Mouse (Mus musculus): ENCODE data around the gene Gm428. TPM values are rescaled to one million over a fixed set of nuclear protein-coding genes. Genes with fewer than 3 reads are reported as not detected.
"Not testable (repeated sequence)": the region's sequence is repeated elsewhere in the genome, so short reads cannot be mapped to it uniquely, and the experiment has no call there.

The Gm428 gene
- polyA plus RNA-seq (2015; fragmentation: Nextera tagmentation; extraction: Ambion mirVana): not detected in 2 replicates

DNA sequence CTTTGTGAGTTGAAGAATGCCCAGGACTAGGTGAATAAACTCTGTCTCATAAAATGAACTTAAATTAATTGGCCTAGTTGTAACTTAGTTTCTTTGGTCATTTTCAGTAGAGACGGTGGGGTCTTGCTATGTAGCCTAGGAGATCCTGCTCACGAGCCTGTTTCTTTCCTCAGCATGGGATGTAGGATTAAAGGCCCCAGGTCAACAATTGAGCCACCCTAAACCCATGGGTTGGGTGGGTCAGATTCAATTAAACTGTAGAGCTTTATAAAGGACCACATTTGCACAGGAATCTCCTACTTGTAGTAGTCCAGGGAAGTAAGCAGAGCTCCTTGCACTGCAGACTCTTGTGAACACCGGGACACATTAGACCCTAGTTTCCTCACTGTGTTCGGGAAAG lies at the start of gene Gm428:
TSS of gene Gm428 (plus strand) at position 301 of the 400 bp plus-strand sequence.
- not testable (repeated sequence) for ATAC-seq (ENCODE audit: low FRiP score, low TSS enrichment); H3K9me3 ChIP-seq (ENCODE audit: control insufficient read depth, low read length); DNase-seq (ENCODE audit: low spot score); H3K4me2 ChIP-seq (replicated peaks; ENCODE audit: low read depth); H3K9ac ChIP-seq (ENCODE audit: low read length); H3K27ac ChIP-seq (replicated peaks); H3K4me3 ChIP-seq (ENCODE audit: low read depth, low read length); H3K27me3 ChIP-seq (ENCODE audit: control insufficient read depth, insufficient read depth, low read length); H3K36me3 ChIP-seq (ENCODE audit: control insufficient read depth, insufficient read depth, low read length); H3K4me1 ChIP-seq (replicated peaks; ENCODE audit: control insufficient read depth, insufficient read depth)
- WGBS: no CpG with 5 or more reads among the region's 4 CpGs

DNA sequence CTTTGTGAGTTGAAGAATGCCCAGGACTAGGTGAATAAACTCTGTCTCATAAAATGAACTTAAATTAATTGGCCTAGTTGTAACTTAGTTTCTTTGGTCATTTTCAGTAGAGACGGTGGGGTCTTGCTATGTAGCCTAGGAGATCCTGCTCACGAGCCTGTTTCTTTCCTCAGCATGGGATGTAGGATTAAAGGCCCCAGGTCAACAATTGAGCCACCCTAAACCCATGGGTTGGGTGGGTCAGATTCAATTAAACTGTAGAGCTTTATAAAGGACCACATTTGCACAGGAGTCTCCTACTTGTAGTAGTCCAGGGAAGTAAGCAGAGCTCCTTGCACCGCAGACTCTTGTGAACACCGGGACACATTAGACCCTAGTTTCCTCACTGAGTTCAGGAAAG lies 45.5 kb upstream of the Gm428 start, which contains the start of gene Gm11236:
TSS of gene Gm11236 (plus strand) at position 301 of the 400 bp plus-strand sequence.
- H3K9me3 ChIP-seq (ENCODE audit: control insufficient read depth, low read length); H3K4me1 ChIP-seq (replicated peaks; ENCODE audit: control insufficient read depth, insufficient read depth); H3K27me3 ChIP-seq (ENCODE audit: control insufficient read depth, insufficient read depth, low read length); DNase-seq (ENCODE audit: low spot score); H3K4me2 ChIP-seq (replicated peaks; ENCODE audit: low read depth); H3K27ac ChIP-seq (replicated peaks); H3K36me3 ChIP-seq (ENCODE audit: control insufficient read depth, insufficient read depth, low read length); H3K4me3 ChIP-seq (ENCODE audit: low read depth, low read length); H3K9ac ChIP-seq (ENCODE audit: low read length); ATAC-seq (ENCODE audit: low FRiP score, low TSS enrichment): not testable (repeated sequence)
- WGBS: no CpG with 5 or more reads among the region's 4 CpGs

DNA sequence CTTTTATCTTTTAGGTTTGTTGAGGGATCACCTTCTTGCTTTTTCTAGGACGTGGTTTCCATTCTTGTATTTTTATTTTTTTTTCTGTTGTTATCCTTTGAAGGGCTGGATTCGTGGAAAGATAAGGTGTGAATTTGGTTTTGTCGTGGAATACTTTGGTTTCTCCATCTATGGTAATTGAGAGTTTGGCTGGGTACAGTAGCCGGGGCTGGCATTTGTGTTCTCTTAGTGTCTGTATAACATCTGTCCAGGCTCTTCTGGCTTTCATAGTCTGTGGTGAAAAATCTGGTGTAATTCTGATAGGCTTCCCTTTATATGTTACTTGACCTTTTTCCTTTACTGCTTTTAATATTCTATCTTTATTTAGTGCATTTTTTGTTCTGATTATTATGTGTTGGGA lies 21.5 kb upstream of the Gm428 start:
- H3K4me2 ChIP-seq (replicated peaks; ENCODE audit: low read depth); H3K27me3 ChIP-seq (ENCODE audit: control insufficient read depth, insufficient read depth, low read length); ATAC-seq (ENCODE audit: low FRiP score, low TSS enrichment); H3K4me1 ChIP-seq (replicated peaks; ENCODE audit: control insufficient read depth, insufficient read depth); H3K9ac ChIP-seq (ENCODE audit: low read length); H3K4me3 ChIP-seq (ENCODE audit: low read depth, low read length); DNase-seq (ENCODE audit: low spot score); H3K9me3 ChIP-seq (ENCODE audit: control insufficient read depth, low read length); H3K36me3 ChIP-seq (ENCODE audit: control insufficient read depth, insufficient read depth, low read length); H3K27ac ChIP-seq (replicated peaks): not testable (repeated sequence)
- 83% methylated on average over 4 of the region's 4 CpGs for whole genome bisulfite sequencing

DNA sequence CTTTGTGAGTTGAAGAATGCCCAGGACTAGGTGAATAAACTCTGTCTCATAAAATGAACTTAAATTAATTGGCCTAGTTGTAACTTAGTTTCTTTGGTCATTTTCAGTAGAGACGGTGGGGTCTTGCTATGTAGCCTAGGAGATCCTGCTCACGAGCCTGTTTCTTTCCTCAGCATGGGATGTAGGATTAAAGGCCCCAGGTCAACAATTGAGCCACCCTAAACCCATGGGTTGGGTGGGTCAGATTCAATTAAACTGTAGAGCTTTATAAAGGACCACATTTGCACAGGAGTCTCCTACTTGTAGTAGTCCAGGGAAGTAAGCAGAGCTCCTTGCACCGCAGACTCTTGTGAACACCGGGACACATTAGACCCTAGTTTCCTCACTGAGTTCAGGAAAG lies 15.3 kb upstream of the Gm428 start, which contains the start of gene Gm11239:
TSS of gene Gm11239 (plus strand) at position 301 of the 400 bp plus-strand sequence.
- not testable (repeated sequence) for H3K27me3 ChIP-seq (ENCODE audit: control insufficient read depth, insufficient read depth, low read length); H3K4me1 ChIP-seq (replicated peaks; ENCODE audit: control insufficient read depth, insufficient read depth); H3K36me3 ChIP-seq (ENCODE audit: control insufficient read depth, insufficient read depth, low read length); H3K9me3 ChIP-seq (ENCODE audit: control insufficient read depth, low read length); ATAC-seq (ENCODE audit: low FRiP score, low TSS enrichment); H3K27ac ChIP-seq (replicated peaks); H3K4me2 ChIP-seq (replicated peaks; ENCODE audit: low read depth); H3K9ac ChIP-seq (ENCODE audit: low read length); H3K4me3 ChIP-seq (ENCODE audit: low read depth, low read length); DNase-seq (ENCODE audit: low spot score)
- no CpG with 5 or more reads among the region's 4 CpGs for WGBS

DNA sequence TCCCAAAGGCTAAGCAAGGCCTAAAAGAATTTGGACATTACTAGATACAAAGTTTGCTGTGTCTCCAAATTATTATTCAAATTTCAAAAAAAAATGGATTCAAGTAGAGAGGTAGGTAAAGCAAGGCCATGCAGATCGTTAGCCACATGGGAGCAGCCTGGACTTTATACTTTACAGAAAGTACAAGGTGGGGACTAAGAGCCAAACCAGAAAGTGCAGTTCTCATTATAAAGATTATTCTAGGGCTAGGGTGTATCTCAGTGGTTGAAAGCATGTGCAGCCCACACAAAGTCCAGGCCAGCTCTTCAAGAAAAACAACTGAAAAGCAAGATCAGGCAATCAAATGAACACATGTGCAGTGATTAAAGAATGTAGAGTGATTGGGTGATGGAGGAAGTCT lies 35.4 kb downstream of the Gm428 start:
- Histone ChIP-seq H3K9ac (ENCODE audit: low read length) (no peak overlapping the region), H3K9me3 (ENCODE audit: control insufficient read depth, low read length) (no peaks in the 10 kb centered on the region), H3K4me2 (replicated peaks; ENCODE audit: low read depth) (no peak overlapping the region), H3K36me3 (ENCODE audit: control insufficient read depth, insufficient read depth, low read length) (no peaks in the 10 kb centered on the region), H3K4me1 (replicated peaks; ENCODE audit: control insufficient read depth, insufficient read depth) (no peaks in the 10 kb centered on the region), H3K27me3 (ENCODE audit: control insufficient read depth, insufficient read depth, low read length) (no peaks in the 10 kb centered on the region), H3K4me3 (ENCODE audit: low read depth, low read length) (no peak overlapping the region), H3K27ac (replicated peaks) (no peak overlapping the region)
- no peak for ATAC-seq (ENCODE audit: low FRiP score, low TSS enrichment)
- no peak for TF ChIP-seq CTCF (IDR thresholded peaks at IDR 0.05; ENCODE audit: low read depth)
- TF ChIP-seq EP300 (optimal IDR thresholded peaks at IDR 0.05): no peak
- DNase-seq (ENCODE audit: low spot score): no peak
- WGBS: 82% methylated on average over 1 of the region's 1 CpGs

DNA sequence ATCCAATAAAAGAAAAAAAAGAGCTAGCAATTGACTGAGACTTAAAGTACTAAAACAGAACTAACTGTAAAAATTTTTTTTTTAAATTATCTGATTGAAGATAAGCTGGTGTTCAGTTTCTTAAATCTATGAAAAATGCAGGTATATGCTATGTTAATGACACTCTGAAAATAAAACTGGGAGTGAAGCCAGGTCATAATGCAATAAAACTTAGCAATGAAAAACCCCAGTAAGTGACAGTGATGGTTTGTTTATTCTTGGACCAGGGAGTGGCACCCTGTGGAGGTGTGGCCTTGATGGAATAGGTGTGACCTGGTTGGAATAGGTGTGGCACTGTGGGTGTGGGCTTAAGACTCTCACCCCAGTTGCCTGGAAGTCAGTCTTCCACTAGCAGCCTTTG lies 36.5 kb downstream of the Gm428 start:
- Histone ChIP-seq H3K27ac (replicated peaks) (no peak overlapping the region), H3K4me1 (replicated peaks; ENCODE audit: control insufficient read depth, insufficient read depth) (no peaks in the 10 kb centered on the region), H3K9ac (ENCODE audit: low read length) (no peak overlapping the region), H3K36me3 (ENCODE audit: control insufficient read depth, insufficient read depth, low read length) (no peaks in the 10 kb centered on the region), H3K27me3 (ENCODE audit: control insufficient read depth, insufficient read depth, low read length) (no peaks in the 10 kb centered on the region), H3K4me2 (replicated peaks; ENCODE audit: low read depth) (no peak overlapping the region), H3K4me3 (ENCODE audit: low read depth, low read length) (no peak overlapping the region), H3K9me3 (ENCODE audit: control insufficient read depth, low read length) (no peaks in the 10 kb centered on the region)
- TF ChIP-seq EP300 (optimal IDR thresholded peaks at IDR 0.05) (no peak), CTCF (IDR thresholded peaks at IDR 0.05; ENCODE audit: low read depth) (no peak)
- ATAC-seq (ENCODE audit: low FRiP score, low TSS enrichment) (no peak), DNase-seq (ENCODE audit: low spot score) (no peak)

Other genes with a start within 250 kb of the Gm428 start
- not detected in 2 replicates for gene Gm11238, start 75.6 kb upstream of the Gm428 start, polyA plus RNA-seq (2015; fragmentation: Nextera tagmentation; extraction: Ambion mirVana)
- not detected in 2 replicates for gene Gm11237, start 60.5 kb upstream of the Gm428 start, polyA plus RNA-seq (2015; fragmentation: Nextera tagmentation; extraction: Ambion mirVana)
- gene Gm11236, start 45.4 kb upstream of the Gm428 start, polyA plus RNA-seq (2015; fragmentation: Nextera tagmentation; extraction: Ambion mirVana): not detected in 2 replicates
- gene Gm11239, start 15.2 kb upstream of the Gm428 start, polyA plus RNA-seq (2015; fragmentation: Nextera tagmentation; extraction: Ambion mirVana): not detected in 2 replicates
- 9.9 and 11.1 TPM in 2 replicates for gene Rasef, start 107.5 kb downstream of the Gm428 start, polyA plus RNA-seq (2015; fragmentation: Nextera tagmentation; extraction: Ambion mirVana)
- not detected in 2 replicates for gene Gm11758, start 192.8 kb downstream of the Gm428 start, polyA plus RNA-seq (2015; fragmentation: Nextera tagmentation; extraction: Ambion mirVana)
- gene Gm11757, start 207.6 kb downstream of the Gm428 start, polyA plus RNA-seq (2015; fragmentation: Nextera tagmentation; extraction: Ambion mirVana): not detected in 2 replicates
- not detected in 2 replicates for gene Gm13871, start 222.4 kb downstream of the Gm428 start, polyA plus RNA-seq (2015; fragmentation: Nextera tagmentation; extraction: Ambion mirVana)
- 0.13 TPM in 1 of 2 replicates, not detected in the other for gene Gm11756, start 237.2 kb downstream of the Gm428 start, polyA plus RNA-seq (2015; fragmentation: Nextera tagmentation; extraction: Ambion mirVana)